Mouse (Mus musculus): ENCODE results near the gene 6430550D23Rik. TPM values are rescaled to one million over a fixed set of nuclear protein-coding genes. Genes with fewer than 3 reads are reported as not detected.
"Not testable (repeated sequence)": the region's sequence is repeated elsewhere in the genome, so short reads cannot be mapped to it uniquely, and the experiment has no call there.

The 6430550D23Rik gene
- polyA plus RNA-seq, 1 experiment from 2014 or later, result 1.4 TPM

DNA sequence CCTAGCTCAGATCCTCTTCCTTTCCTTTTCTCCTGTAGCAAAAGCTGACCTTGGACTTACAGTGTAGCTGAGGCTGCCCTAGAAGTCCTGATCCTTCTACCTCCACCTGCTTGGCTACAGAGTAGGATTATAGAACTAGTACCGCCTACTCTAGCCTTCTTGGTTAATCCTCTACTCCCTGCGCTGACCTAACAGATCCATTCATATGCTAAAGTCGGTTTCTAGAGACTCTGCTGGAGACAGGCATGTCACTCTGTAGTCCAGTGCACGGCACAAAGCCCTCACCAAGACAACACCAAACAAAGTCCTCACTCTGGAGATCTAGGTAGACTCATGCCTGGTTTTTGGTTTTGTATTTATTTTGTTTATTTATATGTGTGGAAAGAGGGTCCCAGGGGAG is 61.3 kb downstream of the 6430550D23Rik start:
- H3K9me3 ChIP-seq, result no peaks in the 10 kb centered on the region
- 26% methylated on average over 4 of the region's 4 CpGs for WGBS
- no peak overlapping the region for H3K27ac ChIP-seq
- H3K4me1 ChIP-seq, result peaks cover 24% of the 10 kb centered on the region
- H3K27me3 ChIP-seq (ENCODE audit: insufficient read depth, poor library complexity, severe bottlenecking), result peaks cover 24% of the 10 kb centered on the region
- DNase-seq (ENCODE audit: low spot score), result no peak
- no peak overlapping the region for H3K4me3 ChIP-seq
- H3K36me3 ChIP-seq, result no peaks in the 10 kb centered on the region

DNA sequence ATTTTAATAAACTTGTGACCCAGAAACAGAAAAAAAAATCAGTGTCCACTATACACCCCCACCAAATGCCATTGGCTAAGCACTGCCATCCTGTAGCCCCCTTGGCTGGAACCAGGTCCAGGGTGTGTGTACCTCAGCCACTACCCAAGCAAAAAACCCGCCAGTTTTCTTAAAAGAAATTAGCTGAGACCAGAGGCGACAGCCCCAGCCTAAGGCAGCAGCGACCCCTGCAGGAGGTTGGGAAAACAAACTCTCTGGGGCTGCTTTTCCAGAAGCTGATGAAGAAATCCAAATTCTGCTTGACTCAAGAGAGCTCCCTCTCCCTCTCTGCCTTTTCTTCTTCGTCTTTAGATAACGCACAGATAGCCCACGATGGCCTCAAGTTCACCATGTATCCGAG is 61.7 kb downstream of the 6430550D23Rik start:
- no peak overlapping the region for H3K4me3 ChIP-seq
- WGBS, result 2% methylated on average over 7 of the region's 7 CpGs
- no peaks in the 10 kb centered on the region for H3K9me3 ChIP-seq
- no peak overlapping the region for H3K27ac ChIP-seq
- no peak for DNase-seq (ENCODE audit: low spot score)
- H3K4me1 ChIP-seq, result peaks cover 24% of the 10 kb centered on the region
- H3K27me3 ChIP-seq (ENCODE audit: insufficient read depth, poor library complexity, severe bottlenecking), result peaks cover 24% of the 10 kb centered on the region
- H3K36me3 ChIP-seq, result no peaks in the 10 kb centered on the region

DNA sequence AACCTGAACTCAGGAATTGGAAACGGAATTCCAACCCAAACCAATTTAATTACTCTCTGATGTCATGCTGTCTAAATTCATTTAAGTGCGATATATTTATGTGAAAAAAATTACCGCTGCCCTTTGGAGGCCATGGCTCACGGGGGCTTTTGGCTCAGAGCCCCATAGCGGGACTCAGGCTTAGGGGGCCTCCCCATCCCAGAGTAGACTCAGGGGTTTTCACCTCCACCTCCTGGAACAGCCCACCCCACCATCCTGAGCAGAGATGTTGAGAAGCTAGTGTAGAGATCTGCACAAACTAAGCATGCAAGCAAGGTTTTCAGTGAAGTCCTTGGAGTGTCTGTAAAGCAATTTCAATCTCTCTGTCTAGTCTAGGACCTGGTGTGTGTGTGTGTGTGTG is 62.2 kb downstream of the 6430550D23Rik start:
- H3K4me3 ChIP-seq, result no peak overlapping the region
- no peak for DNase-seq (ENCODE audit: low spot score)
- H3K36me3 ChIP-seq, result no peaks in the 10 kb centered on the region
- H3K9me3 ChIP-seq, result no peaks in the 10 kb centered on the region
- no peak overlapping the region for H3K27ac ChIP-seq
- WGBS, result 91% methylated on average over 5 of the region's 5 CpGs
- peaks cover 24% of the 10 kb centered on the region for H3K27me3 ChIP-seq (ENCODE audit: insufficient read depth, poor library complexity, severe bottlenecking)
- peaks cover 24% of the 10 kb centered on the region for H3K4me1 ChIP-seq

DNA sequence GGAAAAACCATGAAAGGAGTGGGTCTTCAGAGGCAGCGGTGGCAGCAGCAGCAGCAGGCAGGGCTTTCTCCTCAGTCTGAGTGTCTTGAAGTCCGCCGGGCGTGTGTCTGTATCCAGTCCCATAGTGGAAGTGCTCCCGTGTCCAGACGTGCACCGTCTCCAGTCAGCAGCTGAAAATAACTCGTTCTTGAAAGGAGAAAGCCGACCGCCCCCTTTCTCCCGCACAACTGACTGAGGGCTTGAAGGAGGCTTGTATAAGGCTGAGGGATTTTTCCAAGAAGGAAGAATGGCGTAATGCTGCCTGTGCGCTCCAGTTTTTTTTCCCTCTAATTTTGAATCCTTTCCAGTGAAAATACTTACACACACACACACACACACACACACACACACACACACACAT is 62.7 kb downstream of the 6430550D23Rik start, which contains the start of gene Gdf5:
Gene Gdf5 (minus strand): TSS at position 244 of the 400 bp plus-strand sequence.
- Histone ChIP-seq H3K4me1 (peaks cover 24% of the 10 kb centered on the region), H3K9me3 (no peaks in the 10 kb centered on the region), H3K36me3 (no peaks in the 10 kb centered on the region), H3K27ac (peak within 1 kb of the TSS; percentile 47; the same call in 1 of the 2 replicates), H3K27me3 (ENCODE audit: insufficient read depth, poor library complexity, severe bottlenecking) (peaks cover 24% of the 10 kb centered on the region), H3K4me3 (no peak within 1 kb of the TSS)
- 50% methylated on average over 13 of the region's 13 CpGs for WGBS
- DNase-seq (ENCODE audit: low spot score), result no peak

DNA sequence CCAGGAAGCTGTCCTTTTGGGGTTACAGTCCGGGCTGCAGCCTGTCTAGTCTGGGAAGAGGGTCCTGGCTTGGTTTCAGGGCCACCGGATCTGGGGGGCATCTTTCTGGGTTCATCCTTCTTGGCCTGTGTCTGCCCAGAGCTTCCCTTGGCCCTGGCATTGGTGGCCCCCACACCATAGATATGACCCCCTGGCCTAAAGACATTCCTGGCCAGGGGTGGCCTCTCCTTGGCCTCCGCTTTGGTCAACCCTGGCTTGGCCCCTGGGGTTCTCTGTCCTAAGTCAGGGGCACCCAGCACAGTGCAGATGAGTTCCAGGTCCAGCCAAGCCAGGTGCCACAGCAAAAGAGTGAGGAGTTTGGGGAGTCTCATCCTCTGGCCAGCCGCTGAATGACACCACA is 63.1 kb downstream of the 6430550D23Rik start:
- DNase-seq (ENCODE audit: low spot score), result no peak
- peaks cover 24% of the 10 kb centered on the region for H3K4me1 ChIP-seq

DNA sequence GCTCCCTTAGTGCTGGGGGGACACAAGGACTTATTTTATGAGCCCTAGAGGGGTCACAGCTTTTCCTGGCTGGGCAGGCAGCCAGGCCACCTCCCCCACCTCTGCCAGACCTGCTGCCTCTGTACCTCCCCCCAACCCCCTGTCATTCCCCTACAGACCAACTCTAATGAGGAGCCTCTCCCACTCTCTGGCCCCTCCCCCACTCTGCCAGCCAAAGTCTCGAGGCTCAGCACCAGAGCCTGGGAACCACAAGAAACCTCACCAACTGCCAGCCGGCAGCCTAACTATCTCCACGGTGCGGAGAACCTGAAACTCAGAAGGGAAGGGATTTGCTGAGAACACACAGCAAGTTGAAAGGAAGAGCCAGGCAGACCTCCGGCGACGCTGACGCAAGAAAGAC is 64.3 kb downstream of the 6430550D23Rik start:
- Histone ChIP-seq H3K27me3 (ENCODE audit: insufficient read depth, poor library complexity, severe bottlenecking) (peaks cover 11% of the 10 kb centered on the region), H3K4me1 (peaks cover 24% of the 10 kb centered on the region), H3K9me3 (no peaks in the 10 kb centered on the region), H3K27ac (peak overlapping the region; percentile 59; the same call in 1 of the 2 replicates), H3K4me3 (peak overlapping the region; percentile 38), H3K36me3 (no peaks in the 10 kb centered on the region)
- no peak for DNase-seq (ENCODE audit: low spot score)
- 2% methylated on average over 8 of the region's 8 CpGs for WGBS

More for the DNA sequence above, 63.1 kb downstream of the 6430550D23Rik start:
- WGBS, result 80% methylated on average over 4 of the region's 4 CpGs
- Histone ChIP-seq H3K27ac (peak overlapping the region; percentile 47; the same call in 1 of the 2 replicates), H3K4me3 (no peak overlapping the region), H3K27me3 (ENCODE audit: insufficient read depth, poor library complexity, severe bottlenecking) (peaks cover 19% of the 10 kb centered on the region), H3K9me3 (no peaks in the 10 kb centered on the region), H3K36me3 (no peaks in the 10 kb centered on the region)

DNA sequence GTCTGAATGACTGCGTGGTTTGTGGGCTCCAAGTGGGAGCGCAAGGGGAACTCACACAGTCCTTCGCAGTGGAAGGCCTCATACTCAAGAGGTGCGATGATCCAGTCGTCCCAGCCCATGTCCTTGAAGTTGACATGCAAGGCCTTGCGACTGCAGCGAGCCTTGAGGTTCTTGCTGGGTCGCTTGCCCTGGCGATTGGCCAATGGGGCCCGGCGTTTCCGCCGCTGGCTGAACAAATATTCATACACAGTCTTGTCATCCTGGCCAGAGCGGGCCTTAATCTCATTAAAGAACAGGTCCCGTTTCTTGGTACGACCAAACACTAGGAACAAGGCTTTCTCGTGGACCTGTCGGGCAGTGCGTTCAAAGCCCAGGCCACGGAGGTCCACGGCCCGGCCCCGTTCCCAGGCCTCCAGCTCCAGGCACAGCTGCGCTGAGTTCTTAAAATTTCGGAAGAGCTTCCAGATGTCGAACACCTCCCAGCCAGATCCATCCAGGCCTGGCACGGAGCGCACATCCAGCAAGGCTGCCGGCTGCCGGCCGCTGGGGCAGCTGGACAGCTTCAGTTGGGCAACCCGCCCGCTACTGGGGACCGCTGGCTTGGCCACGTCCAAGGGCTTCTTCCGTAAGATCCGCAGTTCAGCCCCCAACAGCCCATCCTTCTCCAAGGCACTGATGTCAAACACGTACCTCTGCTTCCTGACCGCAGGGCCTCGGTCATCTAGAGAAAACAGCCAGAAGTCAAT is 65.9 kb downstream of the 6430550D23Rik start:
- H3K9me3 ChIP-seq, result no peaks in the 10 kb centered on the region
- H3K27ac ChIP-seq, result no peak overlapping the region
- 89% methylated on average over 40 of the region's 40 CpGs for WGBS
- peaks cover 24% of the 10 kb centered on the region for H3K4me1 ChIP-seq
- H3K27me3 ChIP-seq (ENCODE audit: insufficient read depth, poor library complexity, severe bottlenecking), result peaks cover 11% of the 10 kb centered on the region
- H3K4me3 ChIP-seq, result no peak overlapping the region
- no peak for DNase-seq (ENCODE audit: low spot score)
- no peaks in the 10 kb centered on the region for H3K36me3 ChIP-seq

DNA sequence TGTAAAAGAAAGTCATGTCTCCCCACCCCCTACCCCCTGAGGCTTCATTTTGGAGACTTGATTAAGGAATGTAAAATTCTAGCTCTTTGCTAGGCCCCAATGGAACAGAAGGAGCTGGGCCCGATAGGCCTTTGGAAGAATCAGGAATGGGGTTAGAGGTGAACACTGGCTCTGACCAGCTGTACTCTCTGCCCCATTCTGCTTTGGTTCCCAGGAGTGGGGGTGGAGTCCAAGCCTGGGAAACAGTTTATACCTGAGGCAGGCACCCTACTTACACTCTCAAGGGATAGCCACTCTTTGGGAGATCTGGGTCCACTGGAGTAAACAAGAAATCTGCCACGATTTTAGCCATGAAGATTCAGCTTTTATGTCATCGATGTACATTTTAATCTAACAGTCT is 67.1 kb downstream of the 6430550D23Rik start, which contains the start of gene Gm15557:
Gene Gm15557 (plus strand): TSS at position 48 of the 400 bp plus-strand sequence.
- no peak for DNase-seq (ENCODE audit: low spot score)
- Histone ChIP-seq H3K27ac (no peak within 1 kb of the TSS), H3K4me1 (peaks cover 24% of the 10 kb centered on the region), H3K27me3 (ENCODE audit: insufficient read depth, poor library complexity, severe bottlenecking) (peaks cover 11% of the 10 kb centered on the region), H3K9me3 (no peaks in the 10 kb centered on the region), H3K4me3 (no peak within 1 kb of the TSS), H3K36me3 (no peaks in the 10 kb centered on the region)
- 80% methylated on average over 3 of the region's 3 CpGs for WGBS

DNA sequence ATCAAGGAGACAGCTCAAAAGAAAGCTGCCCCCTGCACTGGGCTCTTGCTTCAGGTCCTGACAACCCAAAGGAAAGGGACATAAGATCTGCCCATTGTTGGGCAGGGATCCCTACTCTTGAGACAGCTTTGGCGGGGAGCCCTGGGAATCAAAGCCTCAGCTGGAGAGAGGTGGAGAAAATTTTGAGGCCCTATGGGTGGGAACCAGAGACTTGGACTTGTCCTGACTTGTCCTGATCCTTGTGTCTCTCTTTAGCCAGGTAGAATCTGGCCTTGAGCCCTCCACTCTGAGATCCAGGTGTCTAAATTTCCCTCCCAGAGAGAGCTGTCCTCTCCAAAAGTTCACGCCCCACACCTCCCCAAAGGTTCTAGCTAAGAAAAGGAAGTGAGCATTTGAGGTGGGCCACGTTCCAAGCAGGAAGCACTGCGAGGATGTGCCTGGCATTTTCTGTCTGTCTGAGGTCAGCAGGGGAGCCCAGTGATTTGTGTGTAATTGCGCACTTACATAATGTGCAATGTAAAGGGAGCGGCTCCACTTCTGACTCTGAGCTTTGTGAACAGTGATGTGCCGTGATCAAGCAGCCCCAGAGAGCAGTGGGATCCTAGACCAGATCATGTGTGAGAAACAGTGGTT is 67.8 kb downstream of the 6430550D23Rik start:
- no peak for DNase-seq (ENCODE audit: low spot score)
- no peaks in the 10 kb centered on the region for H3K36me3 ChIP-seq
- peaks cover 19% of the 10 kb centered on the region for H3K4me1 ChIP-seq
- peaks cover 11% of the 10 kb centered on the region for H3K27me3 ChIP-seq (ENCODE audit: insufficient read depth, poor library complexity, severe bottlenecking)
- no peaks in the 10 kb centered on the region for H3K9me3 ChIP-seq
- H3K27ac ChIP-seq, result no peak overlapping the region
- 77% methylated on average over 7 of the region's 7 CpGs for WGBS
- no peak overlapping the region for H3K4me3 ChIP-seq

DNA sequence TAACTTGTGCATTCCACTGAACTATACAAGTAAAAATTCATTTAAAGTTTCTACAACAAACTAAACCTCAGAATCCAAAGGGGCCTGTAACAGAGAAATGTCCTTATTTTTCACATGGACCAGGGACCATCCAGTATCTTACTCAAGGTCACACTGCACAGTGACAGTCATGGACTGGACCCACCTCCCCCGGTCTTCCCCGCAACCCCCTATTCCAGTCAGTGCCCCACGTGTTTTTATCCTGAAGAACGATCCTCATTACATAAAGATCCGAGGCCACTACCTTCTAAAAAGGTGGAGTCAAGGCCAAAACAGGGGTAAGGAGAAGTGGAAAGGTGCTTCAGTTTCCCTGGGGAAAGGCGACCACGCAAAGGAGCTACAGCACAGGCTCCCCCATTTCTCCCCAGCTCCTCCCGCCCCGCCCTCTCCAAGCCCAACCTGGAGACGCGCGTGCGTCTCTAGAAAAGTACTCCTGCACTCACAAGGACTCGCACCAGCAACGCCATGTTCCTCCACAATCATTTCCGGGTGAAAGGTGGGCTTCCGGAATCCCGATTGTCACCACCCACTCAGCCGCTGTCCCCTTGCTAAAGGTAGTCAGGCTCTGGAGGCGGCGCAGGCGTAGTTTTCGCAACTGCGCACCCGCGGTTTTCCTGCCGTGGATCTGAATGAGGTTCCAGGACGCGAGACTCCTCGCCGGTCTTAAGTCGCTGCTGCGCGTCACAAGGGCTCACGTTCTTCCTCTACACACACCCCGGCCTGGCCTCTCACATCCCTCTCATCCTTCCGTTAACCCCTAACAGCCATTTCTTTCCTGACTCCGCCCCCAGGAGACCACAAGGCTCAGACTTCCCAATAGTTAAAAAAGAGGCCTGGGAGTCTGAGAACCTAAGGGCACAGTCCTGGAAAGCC is 78.0 kb downstream of the 6430550D23Rik start, which contains the start of gene Uqcc1:
Gene Uqcc1 (minus strand): TSS at position 780 of the 912 bp plus-strand sequence.
- Histone ChIP-seq H3K9me3 (no peaks in the 10 kb centered on the region), H3K27ac (peak within 1 kb of the TSS; percentile 94), H3K4me1 (peaks cover 8% of the 10 kb centered on the region), H3K36me3 (peaks cover 13% of the 10 kb centered on the region), H3K4me3 (peak within 1 kb of the TSS; percentile 74), H3K27me3 (ENCODE audit: insufficient read depth, poor library complexity, severe bottlenecking) (no peaks in the 10 kb centered on the region)
- peak; percentile 97 for DNase-seq (ENCODE audit: low spot score)
- WGBS, result under 1% methylated on average over 38 of the region's 38 CpGs

DNA sequence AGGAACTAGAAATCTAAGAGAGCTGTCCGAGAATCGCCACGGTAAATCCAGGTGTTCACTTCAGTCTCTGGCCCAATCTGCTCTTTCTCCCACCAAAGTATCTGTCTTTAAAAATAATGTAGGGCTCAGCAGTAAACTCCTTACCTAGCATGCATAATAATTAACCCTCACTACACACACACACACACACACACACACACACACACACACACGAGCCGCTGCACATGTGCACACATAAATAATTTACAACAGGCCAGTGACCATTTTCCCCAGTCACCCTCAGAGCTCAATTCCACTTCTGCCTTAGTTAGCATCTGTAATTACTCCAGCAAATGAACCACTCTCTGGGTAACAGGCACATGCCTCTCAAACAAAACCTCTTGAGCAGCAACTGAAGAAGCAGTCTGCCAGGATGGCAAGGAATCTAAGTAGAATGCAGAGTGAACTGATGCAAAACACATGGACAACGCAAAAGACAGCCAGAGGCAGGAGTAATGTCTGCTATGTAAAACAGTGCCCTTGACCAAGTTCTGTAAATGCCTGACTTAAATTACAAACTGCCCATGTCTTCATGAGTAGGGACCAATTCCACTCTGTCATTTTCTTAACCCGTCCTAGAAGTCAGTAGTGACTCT is 78.9 kb downstream of the 6430550D23Rik start:
- DNase-seq (ENCODE audit: low spot score), result no peak
- Histone ChIP-seq H3K9me3 (no peaks in the 10 kb centered on the region), H3K36me3 (peaks cover 21% of the 10 kb centered on the region), H3K4me1 (peaks cover 8% of the 10 kb centered on the region), H3K27me3 (ENCODE audit: insufficient read depth, poor library complexity, severe bottlenecking) (no peaks in the 10 kb centered on the region), H3K4me3 (peak overlapping the region; percentile 74), H3K27ac (peak overlapping the region; percentile 94)
- 79% methylated on average over 7 of the region's 7 CpGs for WGBS

DNA sequence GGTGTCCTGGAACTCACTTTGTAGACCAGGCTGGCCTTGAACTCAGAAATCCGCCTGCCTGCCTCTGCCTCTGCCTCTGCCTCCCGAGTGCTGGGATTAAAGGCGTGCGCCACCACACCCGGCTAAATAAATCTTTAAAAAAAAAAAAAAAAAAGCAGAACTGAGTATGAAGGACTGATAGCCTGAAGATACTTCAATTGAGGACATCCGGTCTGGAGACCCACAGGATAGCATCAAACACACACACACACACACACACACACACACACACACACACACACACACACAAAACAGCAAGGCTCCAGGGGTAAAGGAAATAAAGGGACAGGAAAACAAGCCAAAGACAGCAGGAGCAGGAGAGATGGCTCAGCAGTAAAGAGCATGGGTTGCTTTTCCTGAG is 82.6 kb downstream of the 6430550D23Rik start:
- not testable (repeated sequence) for H3K4me3 ChIP-seq; H3K9me3 ChIP-seq; H3K27ac ChIP-seq; DNase-seq (ENCODE audit: low spot score); H3K27me3 ChIP-seq (ENCODE audit: insufficient read depth, poor library complexity, severe bottlenecking); H3K4me1 ChIP-seq
- WGBS, result 97% methylated on average over 6 of the region's 6 CpGs
- H3K36me3 ChIP-seq, result peaks cover 31% of the 10 kb centered on the region
